Mouse (Mus musculus) olfactory bulb, adult 2 months (tissue): ENCODE measurements around the gene Esp23. TPM values are rescaled to one million over a fixed set of nuclear protein-coding genes. Genes with fewer than 3 reads are reported as not detected.
"Not testable (repeated sequence)": the region's sequence is repeated elsewhere in the genome, so short reads cannot be mapped to it uniquely, and the experiment has no call there.

Experiments
- H3K27ac ChIP-seq: fragments of 200-500 bp; 2 replicates; pipeline ENCODE4 v1.5.1; 2012; ENCODE audit warnings: low read depth, low read length; ENCODE audit not compliant: insufficient read depth
- H3K4me1 ChIP-seq: fragments of 200-500 bp; 2 replicates; pipeline ENCODE4 v1.6.1; 2012; ENCODE audit warnings: low read length; ENCODE audit not compliant: control insufficient read depth, insufficient read depth
- H3K4me3 ChIP-seq: fragments of 200-500 bp; 2 replicates; pipeline ENCODE4 v1.5.1; 2012; ENCODE audit warnings: mild to moderate bottlenecking, low read depth, low read length, moderate library complexity; ENCODE audit not compliant: insufficient read depth
- CTCF ChIP-seq: fragments of 200-500 bp; IDR thresholded peaks from 2 replicates; pipeline ENCODE4 v1.5.1; 2012; ENCODE audit warnings: low read depth, mild to moderate bottlenecking, low read length, moderate library complexity; ENCODE audit not compliant: insufficient read depth
- POLR2A ChIP-seq: fragments of 200-500 bp; IDR thresholded peaks from 2 replicates; pipeline ENCODE4 v1.6.1; 2012; ENCODE audit warnings: mild to moderate bottlenecking, low read depth, low read length, moderate library complexity; ENCODE audit not compliant: insufficient read depth
- WGBS: fragments of 180-500 bp; shearing (Covaris S2); methylation state at CpG from one replicate; pipeline ENCODE4 v1.1.7; 2018; 5-methylcytosine and 5-hydroxymethylcytosine counted together
- polyA plus RNA-seq: library from polyadenylated mRNA; stranded (reverse); fragments of >200 nt; gene quantifications from 2 replicates; pipeline ENCODE4 v1.2.4, GENCODE M21; 2012; ENCODE audit warnings: low replicate concordance; ENCODE audit not compliant: missing spikeins, insufficient read depth, insufficient read length

Gene Esp23
- not detected in 2 replicates for polyA plus RNA-seq

DNA sequence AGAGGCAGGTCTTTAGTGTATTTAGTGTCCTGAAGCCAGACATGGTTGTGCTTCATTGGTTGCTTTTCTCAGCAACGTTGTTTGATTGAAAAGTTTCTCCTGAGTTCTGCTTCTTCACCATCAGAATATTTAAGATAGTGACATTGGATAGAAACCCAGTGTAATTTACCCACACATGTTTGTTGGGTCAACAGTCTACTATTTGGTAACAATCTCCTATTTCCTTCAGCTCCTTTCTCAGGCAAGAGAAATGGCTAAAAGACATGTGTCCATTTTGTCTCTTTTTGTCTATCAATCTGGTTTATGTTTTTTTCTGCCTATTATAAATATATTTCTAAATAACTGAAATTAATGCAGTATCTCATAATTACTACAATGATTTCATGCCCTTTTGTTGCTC lies at the start of gene Esp23:
Gene Esp23, minus strand, starts transcription at position 101 of the 400 bp plus-strand sequence.
- Histone ChIP-seq H3K4me1 (no peaks in the 10 kb centered on the region), H3K27ac (no peak within 1 kb of the TSS), H3K4me3 (no peak within 1 kb of the TSS)
- no peak for TF ChIP-seq CTCF
- no peak for TF ChIP-seq POLR2A
- 37% methylated on average over 1 of the region's 1 CpGs for WGBS

DNA sequence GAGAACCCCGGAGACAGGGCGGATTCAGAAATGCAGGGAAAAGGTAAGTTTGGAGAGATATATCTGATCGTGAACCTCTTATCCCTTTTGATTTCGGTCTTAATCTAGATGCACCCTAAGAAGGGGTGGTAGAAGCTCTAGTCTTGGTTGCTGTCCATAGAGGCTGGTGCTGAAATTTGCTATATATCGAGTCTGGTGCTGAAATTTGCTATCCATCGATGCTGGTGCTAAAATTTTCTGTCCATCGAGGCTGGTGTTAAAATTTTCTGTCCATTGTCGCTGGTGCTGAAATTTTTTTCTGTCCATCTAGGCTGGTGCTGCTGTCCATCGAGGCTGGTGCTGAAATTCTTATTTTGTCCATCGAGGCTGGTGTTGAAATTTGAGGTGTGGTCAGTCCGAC lies 30.3 kb upstream of the Esp23 start:
- H3K4me3 ChIP-seq, H3K27ac ChIP-seq, H3K4me1 ChIP-seq: not testable (repeated sequence)
- WGBS, result 72% methylated on average over 11 of the region's 11 CpGs

DNA sequence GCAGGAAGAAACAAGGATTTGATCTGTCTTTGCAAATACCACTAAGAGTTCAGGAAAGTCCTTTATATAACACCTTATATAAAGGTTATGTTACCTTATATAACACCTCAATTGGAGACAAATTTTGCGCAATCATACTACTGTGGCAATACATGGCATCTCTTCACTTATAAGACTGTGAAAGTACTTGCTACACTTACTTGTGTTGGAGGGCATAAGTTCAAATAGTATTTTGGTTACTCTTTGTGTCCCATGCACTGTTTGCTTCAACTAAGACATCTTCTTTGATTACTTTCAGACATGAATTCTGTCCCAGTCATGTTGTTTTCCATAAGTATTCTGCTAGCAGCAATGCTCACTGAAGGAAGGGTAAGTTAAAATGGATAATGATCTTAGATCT lies 18.2 kb upstream of the Esp23 start, which contains the start of gene Esp22:
Gene Esp22, plus strand, starts transcription at position 301 of the 400 bp plus-strand sequence.
- Histone ChIP-seq H3K4me3 (no peak within 1 kb of the TSS), H3K4me1 (no peaks in the 10 kb centered on the region), H3K27ac (no peak within 1 kb of the TSS)
- WGBS, result 95% methylated on average over 1 of the region's 1 CpGs
- TF ChIP-seq CTCF, result no peak
- no peak for TF ChIP-seq POLR2A

DNA sequence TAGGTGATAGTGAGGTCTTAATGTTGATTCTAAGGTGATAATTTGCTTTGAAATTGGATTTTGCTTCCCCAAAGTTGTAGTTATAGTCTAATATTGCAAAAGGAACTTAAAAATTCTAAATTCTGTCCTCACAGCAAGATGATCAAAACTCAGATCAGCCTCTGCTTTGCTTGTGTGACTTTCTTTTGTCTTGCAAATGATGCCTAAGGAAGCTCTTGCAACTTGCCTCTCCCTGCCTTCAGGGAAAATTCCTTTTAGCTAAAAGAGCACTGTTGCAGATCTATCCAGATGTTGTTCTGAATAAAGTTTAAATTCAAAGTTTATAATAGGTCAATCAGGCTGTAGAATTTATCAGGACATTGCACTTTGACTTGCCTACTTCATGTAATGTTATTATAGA lies 13.2 kb downstream of the Esp23 start:
- Histone ChIP-seq H3K27ac (no peak overlapping the region), H3K4me3 (no peak overlapping the region), H3K4me1 (no peaks in the 10 kb centered on the region)
- TF ChIP-seq CTCF (no peak), POLR2A (no peak)

DNA sequence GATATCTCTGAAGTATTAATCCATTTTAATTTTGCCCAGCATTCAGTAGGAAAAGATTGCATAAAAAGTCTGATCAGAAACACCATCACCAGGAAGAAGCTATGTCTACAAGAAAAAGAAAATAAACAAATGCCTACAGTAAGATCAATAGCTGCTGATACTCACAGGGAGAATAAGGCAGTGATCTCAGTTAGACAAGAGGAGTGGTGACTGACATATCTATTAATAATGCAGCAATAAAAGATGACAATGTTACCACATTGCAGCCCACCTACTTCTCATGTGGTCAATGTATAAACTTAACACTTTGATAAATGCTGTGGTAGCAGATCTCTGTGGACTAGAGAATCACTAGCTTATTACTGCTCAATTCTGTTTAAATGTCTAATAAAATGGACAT lies 33.6 kb downstream of the Esp23 start, which contains the start of gene Gm21903:
Gene Gm21903, minus strand, starts transcription at position 101 of the 400 bp plus-strand sequence.
- TF ChIP-seq CTCF (no peak), POLR2A (no peak)

DNA sequence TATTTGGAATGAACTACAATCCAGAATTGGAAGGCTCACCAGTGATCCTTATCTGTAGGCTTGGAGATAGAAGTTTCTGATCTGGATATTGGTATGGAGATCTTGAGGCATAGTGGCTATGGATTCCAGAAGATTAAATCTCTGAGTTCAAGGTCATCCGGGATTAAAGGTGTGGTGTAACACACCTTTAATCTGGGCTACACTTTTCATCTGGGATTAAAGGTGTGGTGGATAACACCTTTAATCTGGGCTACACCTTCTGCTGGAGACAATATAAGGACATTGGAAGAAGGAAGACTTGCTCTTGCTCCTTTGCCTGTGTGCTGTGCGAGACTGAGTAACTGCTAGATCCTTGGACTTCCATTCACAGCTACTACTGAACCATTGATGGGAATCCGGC lies 40.4 kb downstream of the Esp23 start, which contains the start of gene Esp24:
Gene Esp24, plus strand, starts transcription at position 301 of the 400 bp plus-strand sequence.
- H3K27ac ChIP-seq, H3K4me1 ChIP-seq: not testable (repeated sequence)
- 87% methylated on average over 3 of the region's 3 CpGs for WGBS

More for the DNA sequence above, 33.6 kb downstream of the Esp23 start, which contains the start of gene Gm21903:
- Histone ChIP-seq H3K4me3 (no peak within 1 kb of the TSS), H3K4me1 (no peaks in the 10 kb centered on the region), H3K27ac (no peak within 1 kb of the TSS)

More for the DNA sequence above, 40.4 kb downstream of the Esp23 start, which contains the start of gene Esp24:
- not testable (repeated sequence) for H3K4me3 ChIP-seq

Other genes starting within 250 kb of the Esp23 start
- gene Esp24, start 40.3 kb downstream of the Esp23 start, polyA plus RNA-seq, result not detected in 2 replicates
- gene Gm21903, start 33.7 kb downstream of the Esp23 start, polyA plus RNA-seq, result not detected in 2 replicates
- gene Esp22, start 18.3 kb upstream of the Esp23 start, polyA plus RNA-seq, result not detected in 2 replicates